In the genomic region with DNA sequence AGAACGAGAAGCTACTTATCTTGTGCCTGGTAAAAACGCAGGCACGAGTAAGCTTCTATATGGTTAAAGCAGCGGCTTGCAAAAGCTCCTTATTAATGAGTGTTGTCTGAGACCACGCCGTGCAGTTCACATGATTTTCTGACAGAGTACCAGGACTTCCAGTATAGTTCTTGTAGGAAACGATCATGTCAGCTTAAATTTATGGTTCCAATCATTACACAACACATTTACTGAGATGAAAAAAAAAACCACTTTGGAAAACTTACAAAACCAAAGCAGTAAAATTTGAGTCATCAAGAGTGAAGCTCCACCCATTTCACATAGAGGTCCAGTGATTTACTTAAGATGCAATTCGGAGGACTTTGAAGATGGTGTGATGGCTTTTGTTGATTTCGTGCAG, we compare ENCODE assay signal across 27 mouse cellular contexts. TPM values are rescaled to one million over a fixed set of nuclear protein-coding genes. Genes with fewer than 3 reads are reported as not detected.
A peak's percentile ranks its signal among the peaks of the same experiment; 100 is the strongest.
DNase-seq lines count a peak whose midpoint lies in the region; ATAC-seq and TF ChIP-seq lines count a peak whose summit lies in the region.
"Had no signal": no experiment of that assay in that cellular context is flagged by ENCODE, and none has a peak within 500 bp of the region (broad histone marks: within the 10 kb centered on the region; RNA-seq: fewer than 3 reads in every experiment).

No protein-coding gene starts in this region.

- TF ChIP-seq CTCF in C2C12 (IDR thresholded peaks at IDR 0.05; ENCODE audit: control insufficient read depth, insufficient read depth, insufficient read length), result no peak
- no peak for TF ChIP-seq CTCF in embryonic fibroblast, embryonic 13.5 days (IDR thresholded peaks at IDR 0.05; ENCODE audit: borderline replicate concordance, insufficient read depth, low read length)

- no peaks in the 10 kb centered on the region for H3K36me3 ChIP-seq in lung, embryonic 15.5 days
- H3K36me3 ChIP-seq in C2C12 (ENCODE audit: control insufficient read depth, insufficient read depth) (no peaks in the 10 kb centered on the region), myocyte (ENCODE audit: control insufficient read depth, insufficient read depth) (no peaks in the 10 kb centered on the region)
- H3K36me3 ChIP-seq: embryonic facial prominence, embryonic 15.5 days; heart, embryonic 15.5 days; liver, embryonic 12.5 days; midbrain, embryonic 15.5 days had no signal

- no peak overlapping the region for H3K9ac ChIP-seq in lung, embryonic 15.5 days
- H3K9ac ChIP-seq: embryonic facial prominence, embryonic 15.5 days; forebrain, postnatal 0 days; heart, embryonic 15.5 days; hindbrain, embryonic 14.5 days; liver, embryonic 12.5 days; midbrain, embryonic 15.5 days had no signal

- no peak overlapping the region for H3K4me2 ChIP-seq in lung, embryonic 15.5 days
- no peak overlapping the region for H3K4me2 ChIP-seq in myocyte (ENCODE audit: low read depth)
- H3K4me2 ChIP-seq: embryonic facial prominence, embryonic 15.5 days; heart, embryonic 15.5 days; hindbrain, embryonic 14.5 days; liver, embryonic 12.5 days; midbrain, embryonic 15.5 days had no signal

- H3K79me2 ChIP-seq in C2C12 (ENCODE audit: control insufficient read depth, insufficient read depth) (no peaks in the 10 kb centered on the region), myocyte (ENCODE audit: control insufficient read depth, insufficient read depth) (no peaks in the 10 kb centered on the region)

- no peak for TF ChIP-seq POLR2A in embryonic fibroblast, embryonic 13.5 days (IDR thresholded peaks at IDR 0.05; ENCODE audit: low read depth, low read length)
- no peak for TF ChIP-seq POLR2A in myocyte (IDR thresholded peaks at IDR 0.05; ENCODE audit: insufficient read length, low read depth)

- no peaks in the 10 kb centered on the region for H3K9me3 ChIP-seq in lung, embryonic 15.5 days
- H3K9me3 ChIP-seq: embryonic facial prominence, embryonic 15.5 days; heart, embryonic 15.5 days; liver, embryonic 12.5 days; midbrain, embryonic 15.5 days had no signal

- peak overlapping the region; percentile 47; the same call in 1 of the 2 replicates for H3K27ac ChIP-seq in lung, embryonic 15.5 days
- peak overlapping the region; percentile 43; the same call in 1 of the 2 replicates for H3K27ac ChIP-seq in embryonic fibroblast, embryonic 13.5 days (ENCODE audit: insufficient read depth, low read length)
- H3K27ac ChIP-seq: embryonic facial prominence, embryonic 15.5 days; heart, embryonic 15.5 days; hindbrain, embryonic 14.5 days; liver, embryonic 12.5 days; midbrain, embryonic 15.5 days had no signal

- 44% methylated on average over 9 of the region's 9 CpGs for WGBS in lung, embryonic 15.5 days

- peak; percentile 57; the same call in 1 of the 2 replicates for ATAC-seq in lung, embryonic 15.5 days (ENCODE audit: borderline replicate concordance, extremely low read depth, low FRiP score, low TSS enrichment)
- ATAC-seq: CD4-positive, CD25-positive, alpha-beta regulatory T cell, adult 4 months; forebrain, postnatal 0 days; liver, embryonic 12.5 days; midbrain, embryonic 15.5 days; Patski had no signal

- H3K27me3 ChIP-seq in lung, embryonic 15.5 days, result no peaks in the 10 kb centered on the region
- H3K27me3 ChIP-seq in C2C12 (ENCODE audit: control insufficient read depth, insufficient read depth, insufficient read length), result no peaks in the 10 kb centered on the region
- H3K27me3 ChIP-seq in myocyte (ENCODE audit: control insufficient read depth, insufficient read depth, insufficient read length), result no peaks in the 10 kb centered on the region
- H3K27me3 ChIP-seq: embryonic facial prominence, embryonic 15.5 days; heart, embryonic 15.5 days; liver, embryonic 12.5 days; midbrain, embryonic 15.5 days; Patski had no signal

- H3K4me3 ChIP-seq in lung, embryonic 15.5 days, result no peak overlapping the region
- H3K4me3 ChIP-seq in C2C12 (ENCODE audit: insufficient read depth, poor library complexity, severe bottlenecking) (no peak overlapping the region), myocyte (no peak overlapping the region)
- H3K4me3 ChIP-seq in embryonic fibroblast, embryonic 13.5 days (ENCODE audit: insufficient read depth, low read length), result no peak overlapping the region
- H3K4me3 ChIP-seq: embryonic facial prominence, embryonic 15.5 days; heart, embryonic 15.5 days; liver, embryonic 12.5 days; midbrain, embryonic 15.5 days had no signal

- H3ac ChIP-seq in C2C12 (ENCODE audit: control insufficient read depth, insufficient read length, low read depth), result no peak overlapping the region
- H3ac ChIP-seq in myocyte (ENCODE audit: control insufficient read depth, insufficient read length), result no peak overlapping the region

- no peaks in the 10 kb centered on the region for H3K79me3 ChIP-seq in C2C12 (ENCODE audit: low read depth)

- H3K4me1 ChIP-seq in lung, embryonic 15.5 days, result peaks cover 41% of the 10 kb centered on the region
- H3K4me1 ChIP-seq in embryonic fibroblast, embryonic 13.5 days (ENCODE audit: control insufficient read depth, insufficient read depth, low read length), result no peaks in the 10 kb centered on the region
- H3K4me1 ChIP-seq: embryonic facial prominence, embryonic 15.5 days; heart, embryonic 15.5 days; liver, embryonic 12.5 days had no signal

- DNase-seq in lung, adult 18-20 months, result no peak
- DNase-seq in thymus, postnatal 36 days, result no peak
- no peak for DNase-seq in right cerebral cortex, postnatal 36 days (ENCODE audit: low spot score in 2 of 2)
- DNase-seq: adrenal gland, adult 2 months; cerebellum, adult 2 months; cerebellum, postnatal 36 days; embryo, embryonic 11 days; forebrain, postnatal 0 days; gastrocnemius, postnatal 36 days; heart, postnatal 36 days; kidney, adult 8-10 months; kidney, postnatal 14 days; left cerebral cortex, postnatal 4 days; lung, adult 2 months; right cerebral cortex, postnatal 4 days; thymus, postnatal 14 days had no signal

TF ChIP-seq in C2C12, 6 proteins besides CTCF, POLR2A, EP300 and RAD21:
- peak; percentile 59 for TF ChIP-seq CEBPB (IDR thresholded peaks at IDR 0.05; ENCODE audit: low read depth)
- TF ChIP-seq USF1 (IDR thresholded peaks at IDR 0.05; ENCODE audit: low read depth), result no peak

TF ChIP-seq in myocyte, 11 proteins besides CTCF, POLR2A, EP300 and RAD21:
- peak; percentile 78; the same call in 1 of the 2 replicates for TF ChIP-seq CEBPB (IDR thresholded peaks at IDR 0.05; ENCODE audit: insufficient read depth, poor library complexity, severe bottlenecking)
- no peak for TF ChIP-seq MYOD1 (IDR thresholded peaks at IDR 0.05; ENCODE audit: control insufficient read depth in 1 of 3, insufficient read length in 2 of 3, low read depth in 2 of 3)
TF ChIP-seq in myocyte: peak in this region for 1.

RNA-seq across cellular contexts. Expression of gene Peli2, which starts 53.2 kb away (rescaled TPM):
- polyA plus RNA-seq in lung, embryonic 15.5 days (2015; fragmentation: Nextera tagmentation; extraction: Ambion mirVana), result 14.8 and 15.1 TPM in 2 replicates
- polyA plus RNA-seq in C2C12 (2012; fragmentation: generic; extraction: Trizol) (13.9 TPM), myocyte (2012; fragmentation: generic; extraction: Trizol) (15.8 TPM)
- polyA plus RNA-seq in embryonic fibroblast, embryonic 13.5 days (2011; ENCODE audit: insufficient read length, low read depth, missing spikeins), result 5.5 and 9.0 TPM in 2 replicates
